Mouse (Mus musculus) left cerebral cortex, postnatal 25 days (tissue): ENCODE data around the gene Ppp1r12b. TPM values are rescaled to one million over a fixed set of nuclear protein-coding genes. Genes with fewer than 3 reads are reported as not detected.
A peak's percentile ranks its signal among the peaks of the same experiment; 100 is the strongest.

Source experiments
- DNase-seq, 2 experiments: peaks; one replicate each; pipeline ENCODE4 v3.0.0; 2022; ENCODE audit warnings: low spot score in 2 of 2, mixed read lengths in 1 of 2
- intact Hi-C: fragments of 180-260 bp; cut with DNase I; formaldehyde crosslinking; loops from one replicate; pipeline ENCODE4 v1.15.1; 2025
- total RNA-seq, 2 experiments: library from RNA; stranded (reverse); gene quantifications; 2 replicates each; pipeline ENCODE4 v1.2.3; 2021

Gene Ppp1r12b
- total RNA-seq, result 10 to 100 TPM; 79.1 to 81.7 TPM

DNA sequence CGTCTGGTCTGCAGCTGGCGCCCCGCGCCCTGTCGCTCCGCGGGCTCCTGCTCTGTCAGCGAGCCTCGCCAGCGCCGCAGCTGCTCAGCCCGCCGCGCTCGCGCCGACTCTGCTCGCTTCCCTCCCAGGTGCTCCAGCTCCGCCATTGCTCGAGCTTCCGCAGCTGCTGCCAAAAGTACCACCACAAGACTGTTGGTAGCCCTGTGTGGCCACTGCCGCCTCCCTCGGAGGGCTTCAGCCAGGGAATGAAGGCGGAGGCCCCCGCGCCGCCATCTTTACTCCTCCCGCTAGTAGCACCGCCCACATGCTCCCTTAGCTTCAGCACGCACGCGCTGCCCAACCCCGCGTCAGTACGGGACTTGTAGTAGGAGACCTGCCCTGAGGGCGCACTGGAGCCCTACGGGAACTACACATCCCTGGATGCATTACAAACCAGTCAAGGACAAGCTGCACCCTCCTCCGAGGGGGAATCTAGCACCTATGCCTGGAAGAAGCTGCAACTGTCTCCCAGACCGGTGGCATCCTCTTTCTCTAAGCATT lies at the start of gene Ppp1r12b:
Ppp1r12b (minus strand) TSS at position 306 of the 540 bp plus-strand sequence.
- peak; percentile 96 to 99 for DNase-seq
- intact Hi-C loops, result loop anchor here (10.0 kb wide), 1 partner anchor 311 kb away; the partner anchor contains the start of gene Syt2

DNA sequence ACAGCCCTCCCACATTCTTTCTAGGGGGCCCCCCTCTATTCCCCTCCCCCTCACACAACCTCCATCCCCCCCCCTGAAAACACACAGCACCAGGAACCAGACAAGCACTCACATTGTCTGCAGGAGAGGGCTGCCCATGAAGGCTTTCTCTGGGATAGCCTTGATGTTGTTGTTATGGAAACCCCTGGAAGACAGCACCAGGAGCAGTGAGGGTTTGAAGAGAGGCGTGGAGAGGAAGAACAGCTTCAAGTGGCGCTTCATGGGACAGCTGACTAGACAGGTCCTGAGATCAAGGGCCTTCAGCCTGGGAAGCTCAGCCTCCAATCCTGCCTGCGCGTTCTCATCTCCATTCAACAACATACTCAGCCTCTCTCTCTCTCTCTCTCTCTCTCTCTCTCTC lies 47.6 kb upstream of the Ppp1r12b start:
- intact Hi-C loops, result no loop called here
- no peak for DNase-seq

DNA sequence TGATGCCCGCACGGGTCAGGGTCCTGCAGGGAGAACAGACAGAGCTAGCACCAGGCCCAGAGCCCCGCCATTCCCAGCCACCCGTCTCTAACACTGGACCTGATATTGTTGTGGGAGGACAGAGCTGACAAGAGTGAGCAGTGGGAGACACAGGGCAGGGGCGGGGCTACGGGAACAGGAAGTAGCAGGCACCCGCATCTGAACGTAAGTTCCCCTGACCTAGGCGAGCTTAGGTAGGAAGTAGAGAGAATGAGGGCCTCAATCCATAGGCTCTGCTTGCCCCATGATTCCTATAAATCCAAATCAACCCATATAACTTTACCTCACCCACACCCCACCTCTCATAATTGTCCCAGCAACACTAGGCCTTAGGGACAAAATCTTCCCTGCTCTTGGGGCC lies 44.8 kb upstream of the Ppp1r12b start:
- intact Hi-C loops, result no loop called here
- DNase-seq, result no peak

DNA sequence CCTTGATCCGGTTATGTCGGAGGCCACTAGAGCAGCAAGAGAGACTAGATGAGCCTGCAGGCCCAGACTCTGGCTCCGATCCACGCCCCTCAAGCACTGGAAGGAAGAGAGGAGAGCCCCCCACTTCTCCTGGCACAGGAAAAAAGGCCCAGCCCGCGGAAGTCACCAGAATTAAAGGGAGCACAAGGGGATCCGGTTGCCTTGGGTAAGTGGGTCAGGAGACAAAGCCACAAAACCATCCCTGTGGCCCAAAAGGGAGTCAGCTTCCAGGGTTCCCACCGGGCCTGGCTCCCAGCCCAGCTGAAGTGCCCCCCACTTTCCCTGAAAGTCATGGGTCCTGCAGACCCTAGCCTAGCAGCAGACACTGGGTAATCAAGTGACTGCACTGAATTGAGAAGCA lies 42.5 kb upstream of the Ppp1r12b start:
- intact Hi-C loops, result no loop called here
- DNase-seq, result peak in 1 of 2 experiments; percentile 23

DNA sequence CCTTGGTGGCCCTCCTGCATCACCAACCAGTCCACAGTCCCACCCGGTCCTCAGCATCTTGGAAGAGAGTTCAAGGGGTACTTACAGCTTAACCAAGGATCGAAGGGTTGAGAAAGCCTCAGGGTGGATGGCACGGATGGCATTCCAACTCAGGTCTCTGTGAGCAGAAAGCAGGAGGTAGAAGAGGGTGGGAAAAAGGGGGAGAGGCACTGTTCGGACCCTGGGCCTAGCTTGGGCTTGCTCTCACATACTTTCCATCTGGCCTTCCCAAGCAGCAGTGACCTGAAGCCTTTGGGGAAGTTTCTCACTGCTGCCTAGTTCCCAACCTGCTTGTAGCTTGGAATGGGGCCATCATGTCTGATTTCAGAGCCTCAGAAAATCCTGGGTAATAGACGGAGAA lies 41.8 kb upstream of the Ppp1r12b start:
- no peak for DNase-seq
- intact Hi-C loops, result no loop called here

DNA sequence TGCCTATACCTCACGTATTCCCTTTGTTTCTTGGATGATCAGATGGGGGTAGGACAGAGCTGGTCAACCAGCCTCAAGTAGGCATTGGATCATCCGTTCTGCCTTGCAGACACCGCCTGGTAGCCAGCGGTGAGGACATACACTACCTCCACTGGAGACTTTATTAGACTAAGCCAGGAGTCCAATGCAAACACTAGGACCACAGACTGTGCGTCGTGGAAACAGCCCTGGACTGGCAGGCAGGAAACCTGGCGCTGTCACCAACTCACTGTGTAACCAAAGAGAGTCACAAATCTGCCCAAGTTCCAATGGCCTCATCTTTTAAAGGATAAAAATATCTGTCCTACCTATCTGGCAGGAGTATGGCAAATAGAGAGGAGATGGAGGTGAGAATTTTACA lies 40.7 kb upstream of the Ppp1r12b start:
- intact Hi-C loops, result no loop called here
- DNase-seq, result no peak

DNA sequence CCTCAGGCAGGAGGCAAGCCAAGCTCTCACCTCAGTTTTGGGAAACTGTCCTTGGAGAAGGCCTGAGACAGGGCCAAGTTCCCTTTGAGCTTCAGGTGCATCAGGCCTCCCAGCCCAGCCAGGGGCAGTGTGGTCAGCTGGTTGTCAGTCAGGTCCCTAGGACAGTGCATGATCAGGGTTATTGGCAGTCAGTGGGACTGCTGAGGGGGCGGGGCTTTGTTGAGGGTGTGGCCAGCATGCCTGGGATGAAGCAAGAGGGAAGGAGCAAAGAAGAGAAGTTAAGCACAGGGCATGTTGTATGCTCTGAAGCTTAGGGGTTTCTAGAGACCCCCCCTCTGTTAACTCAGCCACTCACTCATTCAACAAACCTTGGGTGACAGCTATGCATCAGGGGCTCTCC lies 40.2 kb upstream of the Ppp1r12b start:
- no peak for DNase-seq
- intact Hi-C loops, result no loop called here

DNA sequence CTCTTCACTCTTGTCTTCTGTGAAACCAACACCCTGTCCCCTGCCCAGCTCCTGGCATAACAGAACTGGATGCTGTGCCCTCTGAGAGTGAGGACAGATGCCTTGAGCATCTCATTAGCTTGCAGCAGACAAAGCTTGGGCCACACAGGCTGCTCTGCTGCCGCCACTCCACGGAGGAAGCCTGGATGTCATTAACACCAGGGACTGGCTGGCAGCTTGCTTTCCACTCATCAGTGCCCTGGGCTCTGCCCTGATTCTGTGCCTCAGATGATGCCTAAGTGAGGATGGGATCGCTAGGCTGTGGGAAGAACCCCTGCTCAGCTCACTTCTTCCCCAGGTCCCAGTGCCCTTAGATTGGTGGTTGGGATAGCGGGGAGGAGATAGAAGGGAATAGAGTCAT lies 39.7 kb upstream of the Ppp1r12b start:
- intact Hi-C loops, result no loop called here
- DNase-seq, result no peak

DNA sequence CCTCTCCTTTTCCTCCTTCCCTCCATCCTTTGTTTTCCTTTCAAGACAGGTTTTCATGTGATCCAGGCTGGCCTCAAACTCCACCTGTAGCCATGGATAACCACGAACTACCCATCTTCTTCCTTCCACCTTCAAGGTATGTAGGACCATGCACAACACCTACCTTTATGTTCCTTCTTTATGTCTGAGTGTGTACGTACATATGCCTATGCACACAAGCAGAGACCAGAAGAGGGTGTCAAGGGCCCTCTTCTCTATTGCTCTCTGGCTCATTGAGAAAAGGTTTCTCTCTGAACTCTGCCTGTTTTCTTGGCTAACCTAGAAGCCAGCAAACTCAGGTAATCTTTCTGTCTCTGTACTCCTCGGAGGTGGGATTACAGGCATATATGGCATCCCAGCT lies 39.0 kb upstream of the Ppp1r12b start:
- intact Hi-C loops, result no loop called here

DNA sequence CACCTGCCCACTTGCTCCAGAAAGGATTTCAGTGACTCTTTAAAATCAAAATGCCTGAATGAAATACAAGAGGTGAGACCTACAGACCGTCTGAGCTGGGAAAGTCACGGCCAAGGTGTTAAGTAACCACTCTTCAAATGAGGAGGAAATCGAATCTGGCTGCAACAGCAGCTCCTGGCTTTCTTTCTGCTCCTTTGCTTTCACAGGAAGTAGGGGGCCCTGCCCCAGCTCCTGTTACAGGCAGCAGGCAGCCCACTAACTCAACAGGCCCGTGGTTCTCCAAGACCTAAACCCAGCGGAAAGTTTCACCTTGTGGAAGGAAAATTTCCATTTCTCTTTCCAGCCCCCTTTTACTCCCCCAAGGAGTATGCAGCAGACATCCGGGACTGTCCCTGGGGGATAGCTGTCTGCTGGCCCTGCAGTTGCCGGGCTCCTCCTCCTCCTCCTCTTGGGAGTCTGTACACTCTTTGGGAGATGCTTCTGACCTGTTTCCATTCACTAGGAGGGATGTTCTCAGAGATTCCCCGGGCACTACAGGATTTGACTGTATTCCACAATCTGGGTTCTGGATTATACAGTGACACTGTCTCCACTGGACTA lies 36.4 kb upstream of the Ppp1r12b start:
- intact Hi-C loops, result no loop called here
- no peak for DNase-seq

More for the DNA sequence above, 39.0 kb upstream of the Ppp1r12b start:
- no peak for DNase-seq

DNA sequence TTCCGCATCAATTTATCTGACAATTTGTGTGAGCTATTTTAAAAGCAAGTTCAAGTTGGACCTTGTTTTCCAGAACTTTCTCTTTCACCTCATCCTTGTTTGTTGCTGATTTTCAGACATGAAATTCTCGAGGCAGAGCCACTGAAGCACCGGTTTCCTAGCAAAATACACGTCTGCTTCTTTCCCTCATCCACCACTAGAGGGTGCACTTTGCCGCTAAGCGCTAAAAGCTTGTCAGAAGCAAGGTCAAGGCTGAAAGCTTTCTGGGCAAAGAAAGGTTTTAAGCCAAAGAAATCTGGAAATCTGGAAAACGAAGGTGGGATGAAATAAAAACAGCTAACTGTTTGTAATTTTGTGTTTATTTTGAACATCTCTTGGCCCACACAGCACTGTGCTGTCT lies 33.6 kb upstream of the Ppp1r12b start:
- intact Hi-C loops, result loop anchor here (1.0 kb wide), 1 partner anchor 117 kb away; no protein-coding TSS in a partner anchor
- peak; percentile 78 to 90 for DNase-seq

DNA sequence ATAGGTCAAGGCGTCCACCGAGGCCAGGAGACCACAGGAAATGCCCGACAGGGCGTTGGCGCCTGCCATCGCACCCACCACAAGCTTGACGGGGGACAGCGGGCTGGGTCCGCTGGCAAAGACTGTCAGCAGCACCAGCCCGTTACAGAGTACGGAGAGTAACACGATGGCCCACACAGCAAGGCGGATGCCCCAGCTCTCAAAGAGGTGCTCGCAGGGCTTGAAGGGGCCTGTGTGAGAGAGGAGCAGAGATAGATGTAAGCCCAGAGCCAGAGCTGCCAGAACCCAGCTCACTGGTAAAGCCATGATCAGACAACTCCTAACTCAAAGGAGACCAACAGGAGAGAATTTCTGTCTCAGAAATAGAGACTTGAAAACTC lies 32.2 kb upstream of the Ppp1r12b start:
- peak in 1 of 2 experiments; percentile 9 for DNase-seq
- intact Hi-C loops, result no loop called here

DNA sequence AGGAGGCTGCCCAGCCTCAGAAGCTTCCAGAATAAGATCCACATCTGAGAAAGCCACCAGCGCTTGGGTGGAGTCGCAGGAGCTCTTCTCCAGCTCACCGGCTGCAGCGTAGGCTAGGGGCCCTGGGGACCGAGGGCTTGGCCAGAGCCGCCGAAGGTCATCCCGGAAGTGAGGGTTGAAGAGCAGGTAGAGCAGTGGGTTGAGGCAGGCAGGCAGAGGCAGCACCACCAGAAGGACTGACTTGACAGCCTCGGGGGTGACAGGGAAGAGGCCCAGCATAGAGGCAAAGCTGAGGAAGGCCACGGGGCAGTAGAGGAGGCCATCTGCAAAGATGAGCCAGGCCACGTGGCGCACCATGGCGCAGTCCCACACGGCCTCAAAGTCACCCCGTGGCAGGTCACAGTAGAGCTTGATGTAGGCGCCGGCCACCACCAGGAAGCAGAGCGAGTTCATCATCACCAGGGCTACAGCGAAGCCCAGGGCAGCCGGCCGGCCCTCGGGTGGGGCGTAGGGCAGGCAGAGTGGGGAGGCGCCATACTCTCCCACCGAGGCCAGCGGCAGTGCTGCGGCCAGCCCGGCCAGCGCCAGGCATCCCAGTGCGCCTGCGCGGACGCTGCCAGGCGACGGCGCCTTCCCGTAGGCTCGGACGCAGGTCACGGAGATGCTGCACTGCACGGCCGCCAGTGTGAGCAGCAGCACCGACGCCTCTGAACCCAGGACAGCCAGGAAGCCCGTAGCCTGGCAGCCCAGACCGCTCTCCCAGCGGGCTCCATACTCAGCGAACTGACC lies 31.6 kb upstream of the Ppp1r12b start:
- intact Hi-C loops, result no loop called here
- DNase-seq, result peak; percentile 54 to 67

DNA sequence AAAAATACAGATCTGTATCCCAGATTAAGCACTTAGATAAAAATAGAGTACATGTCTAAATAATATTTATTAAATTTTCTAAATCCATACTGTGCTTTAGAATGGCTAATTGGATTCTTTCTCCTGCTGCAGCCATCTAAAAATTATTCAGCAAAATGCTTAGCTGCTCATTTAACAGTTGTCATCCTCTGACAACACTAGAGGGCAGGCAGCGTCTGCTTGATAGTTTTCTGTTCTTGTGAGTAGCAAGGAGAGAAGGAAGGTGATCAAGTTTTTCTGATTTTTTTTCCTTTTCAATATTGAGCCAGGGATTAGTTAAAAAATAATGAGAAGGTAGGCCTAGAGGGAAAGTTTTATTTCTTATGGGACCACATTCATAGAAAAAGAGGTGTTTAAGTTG lies 17.2 kb upstream of the Ppp1r12b start:
- peak; percentile 10 to 44 for DNase-seq
- intact Hi-C loops, result loop anchor here (5.0 to 10.0 kb wide), 2 partner anchors 134 to 392 kb away; partner anchors contain the start of gene Lgr6

DNA sequence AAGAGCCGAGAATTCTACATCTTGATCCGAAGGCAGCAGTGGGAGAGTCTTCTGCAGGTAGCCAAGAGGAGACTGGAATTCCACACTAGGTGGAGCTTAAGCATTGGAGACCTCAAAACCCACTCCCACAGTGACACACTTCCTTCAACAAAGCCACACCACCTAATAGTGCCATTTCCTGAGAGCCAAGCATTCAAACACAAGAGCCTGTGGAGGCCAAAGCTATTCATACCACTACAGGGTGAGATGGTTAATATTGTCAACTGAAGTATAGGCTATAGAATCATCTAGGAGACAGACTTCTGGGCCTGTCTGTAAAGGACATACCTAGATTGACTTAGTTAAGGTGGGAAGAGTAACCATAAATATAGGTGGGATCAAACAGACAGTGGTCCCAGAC lies 9.7 kb upstream of the Ppp1r12b start:
- DNase-seq, result no peak
- intact Hi-C loops, result no loop called here

DNA sequence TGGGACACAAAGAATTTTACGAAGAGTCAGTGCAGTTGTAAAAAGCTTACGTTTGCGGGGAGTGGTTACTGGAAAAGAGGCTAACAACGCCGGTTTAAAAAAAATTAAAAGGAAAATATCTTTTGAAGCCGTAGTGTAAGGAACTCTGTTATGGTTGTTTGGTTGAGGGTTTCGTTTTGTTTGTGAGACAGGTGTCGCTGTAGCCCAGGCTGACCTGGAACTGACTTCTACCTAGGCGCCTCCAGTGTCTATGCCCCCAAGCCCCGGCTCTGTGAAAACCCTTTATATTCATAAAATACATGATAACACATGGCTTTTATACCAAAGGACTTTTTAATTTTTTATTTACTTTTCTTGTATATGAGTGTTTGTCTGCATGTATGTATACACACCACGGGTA lies 7.1 kb upstream of the Ppp1r12b start:
- intact Hi-C loops, result no loop called here
- no peak for DNase-seq

DNA sequence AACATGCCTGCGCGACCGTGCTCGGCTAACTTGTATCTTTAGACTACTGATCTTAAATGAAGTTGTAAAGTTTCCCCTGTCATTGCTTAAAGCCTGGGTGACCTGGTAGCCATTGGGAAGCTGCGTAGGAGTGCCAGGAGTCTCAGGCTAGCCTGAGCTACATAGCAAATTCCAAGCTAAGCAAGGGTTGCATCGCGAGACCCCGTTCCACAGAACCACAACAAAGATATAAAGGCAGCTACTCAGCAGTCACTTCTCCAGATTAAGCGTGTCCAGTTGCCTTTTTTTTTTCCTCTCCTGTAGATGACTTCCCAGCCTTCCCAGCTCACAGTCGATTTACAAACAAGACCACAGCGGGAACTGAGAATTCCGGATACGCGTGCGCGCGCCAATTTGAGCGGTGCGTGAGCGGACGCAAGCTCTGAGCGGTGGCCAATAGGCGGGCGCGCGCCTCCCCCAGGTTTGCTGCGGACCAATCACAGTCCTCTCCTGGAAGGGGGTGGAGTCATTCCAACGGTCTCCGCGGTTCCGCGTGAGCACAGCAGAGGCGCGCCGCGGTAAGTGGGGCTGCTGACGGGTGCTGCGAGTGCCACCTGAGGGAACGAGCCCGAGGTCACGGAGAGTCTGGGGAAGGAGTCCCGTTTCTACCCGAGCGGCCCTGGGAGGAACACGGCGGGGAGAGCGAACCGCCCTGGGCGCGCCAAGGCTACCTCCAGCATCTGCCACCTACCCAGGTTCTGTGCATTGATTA lies 6.5 kb upstream of the Ppp1r12b start, which contains the start of gene Ube2t:
Ube2t (plus strand) TSS at position 513 of the 751 bp plus-strand sequence.
- DNase-seq, result peak; percentile 93 to 97
- intact Hi-C loops, result no loop called here

DNA sequence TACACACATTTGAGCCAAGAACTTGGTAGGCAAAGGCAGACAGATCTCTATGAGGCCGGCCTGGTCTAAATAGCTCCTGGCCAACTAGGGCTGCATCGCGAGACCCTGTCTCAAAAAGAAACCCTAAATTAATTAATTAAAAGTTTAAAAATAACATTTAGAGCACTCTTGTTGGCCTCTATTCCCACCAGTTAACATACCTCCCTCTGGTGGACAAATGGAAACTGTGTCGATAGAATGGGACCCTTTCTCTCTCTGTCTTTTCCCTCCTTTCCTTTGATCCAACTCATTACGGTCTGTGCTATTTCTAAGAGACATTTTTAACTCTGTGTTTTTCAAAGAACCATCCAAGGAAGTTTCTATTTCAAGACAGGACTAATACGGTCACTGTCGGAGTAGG lies 4.9 kb upstream of the Ppp1r12b start:
- intact Hi-C loops, result no loop called here

DNA sequence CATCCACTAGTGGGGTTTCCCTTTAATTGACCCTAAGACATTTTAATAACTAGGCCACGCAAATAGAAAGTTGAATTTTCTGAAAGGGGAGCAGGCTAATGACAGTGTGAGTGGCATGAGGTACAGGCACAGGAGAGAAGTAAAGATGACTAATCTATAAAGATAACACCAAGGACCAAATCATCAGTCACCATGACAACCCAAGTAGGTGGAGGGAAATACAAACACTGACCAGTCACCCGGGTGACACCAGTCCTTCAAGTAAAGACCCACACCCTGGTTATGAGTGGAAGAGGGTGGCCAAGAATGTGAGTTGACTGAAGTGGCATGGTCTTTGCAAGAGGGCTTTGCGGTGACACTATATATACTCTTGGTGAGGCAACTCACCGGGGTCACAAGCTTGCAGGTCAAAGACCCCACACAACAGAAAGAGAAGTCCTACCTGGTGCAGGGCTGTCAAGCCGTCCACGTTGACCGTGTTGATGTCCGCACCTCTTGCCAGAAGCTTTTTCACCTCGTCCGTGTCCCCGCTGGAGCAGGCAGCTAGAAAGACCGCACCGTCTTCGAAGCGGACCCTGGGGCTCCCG lies 599 bp downstream of the Ppp1r12b start:
- intact Hi-C loops, result loop anchor here (10.0 kb wide), 1 partner anchor 310 kb away; the partner anchor contains the start of gene Syt2
- DNase-seq, result no peak

More for the DNA sequence above, 4.9 kb upstream of the Ppp1r12b start:
- DNase-seq, result no peak

DNA sequence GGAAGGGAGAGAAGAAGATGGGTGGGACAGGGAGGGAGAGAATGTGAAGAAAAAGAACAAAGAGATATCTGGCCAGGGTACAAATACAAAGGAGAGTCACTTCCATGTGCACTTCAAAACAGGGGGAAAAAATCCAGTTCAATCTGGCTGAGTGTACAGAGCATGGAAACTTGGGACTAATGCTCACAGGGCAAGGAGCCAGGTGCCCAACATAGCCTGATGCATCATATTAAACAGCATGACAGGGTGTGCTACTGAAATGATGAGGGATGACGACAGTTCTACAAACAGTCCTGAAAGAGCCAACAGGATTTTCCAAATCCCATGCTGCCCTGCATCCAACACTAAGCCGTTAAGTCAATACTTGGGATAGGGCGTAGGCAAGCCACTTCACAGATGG lies 5.8 kb downstream of the Ppp1r12b start:
- no peak for DNase-seq
- intact Hi-C loops, result loop anchor here (5.0 to 10.0 kb wide), 2 partner anchors 43 to 305 kb away; partner anchors contain the start of gene Syt2
